Mouse (Mus musculus) heart, postnatal 25 days (tissue): ENCODE results near the gene Dact2. TPM values are rescaled to one million over a fixed set of nuclear protein-coding genes. Genes with fewer than 3 reads are reported as not detected.

ENCODE experiments used
- total RNA-seq, 2 experiments: library from RNA; stranded (reverse); gene quantifications; 2 replicates each; pipeline ENCODE4 v1.2.3; 2021

Gene Dact2
- total RNA-seq, 2 experiments from 2014 or later, result 0.92 to 1.8 TPM

Other genes starting within 250 kb of the Dact2 start
- gene Gm7356, start 200.6 kb downstream of the Dact2 start, total RNA-seq, result not detected
- gene Gm7358, start 144.8 kb downstream of the Dact2 start, total RNA-seq, result not detected
- 10 to 100 TPM; 41.3 to 49.1 TPM for gene Smoc2, start 75.2 kb upstream of the Dact2 start, total RNA-seq